Mouse (Mus musculus): Measurements from ENCODE around the gene Otulin. TPM values are rescaled to one million over a fixed set of nuclear protein-coding genes. Genes with fewer than 3 reads are reported as not detected.

Gene Otulin
- polyA plus RNA-seq, 1 experiment from 2014 or later: 28.1 TPM

DNA sequence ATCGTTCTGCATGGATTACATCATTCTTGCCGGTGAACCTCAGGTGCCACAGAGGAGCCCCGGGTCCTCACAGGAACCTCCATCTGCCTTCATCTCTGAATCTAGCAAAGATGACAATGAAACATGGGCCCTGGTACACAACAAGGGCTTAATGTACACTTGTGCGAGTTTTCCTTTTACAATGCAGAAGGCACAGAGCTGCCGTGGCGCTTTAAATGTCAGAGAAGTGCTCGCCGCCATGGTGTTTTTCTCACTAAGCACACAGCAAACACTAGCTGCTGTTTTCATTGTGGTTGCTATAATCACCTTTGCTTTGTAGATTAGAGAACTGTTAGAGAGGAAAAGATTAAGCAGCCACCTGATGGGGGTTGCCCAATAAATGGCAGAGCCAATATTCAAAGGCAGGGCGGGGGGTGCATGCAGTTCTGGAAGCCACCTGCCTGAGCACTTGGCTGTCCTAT is 37.5 kb upstream of the Otulin start:
- no peak for DNase-seq (ENCODE audit: low spot score)
- no peaks in the 10 kb centered on the region for H3K27me3 ChIP-seq (ENCODE audit: insufficient read depth, poor library complexity, severe bottlenecking)
- no peaks in the 10 kb centered on the region for H3K9me3 ChIP-seq
- peaks cover 17% of the 10 kb centered on the region for H3K4me1 ChIP-seq (replicated peaks)
- 87% methylated on average over 9 of the region's 9 CpGs for WGBS
- no peak overlapping the region for H3K27ac ChIP-seq
- H3K4me3 ChIP-seq: no peak overlapping the region
- no peaks in the 10 kb centered on the region for H3K36me3 ChIP-seq

GRCm38 (mm10) chr15:27666911-27667539 is 36.5 kb upstream of the Otulin start:
- Histone ChIP-seq H3K27me3 (ENCODE audit: insufficient read depth, poor library complexity, severe bottlenecking) (no peaks in the 10 kb centered on the region), H3K4me3 (no peak overlapping the region), H3K36me3 (no peaks in the 10 kb centered on the region), H3K9me3 (no peaks in the 10 kb centered on the region), H3K27ac (no peak overlapping the region), H3K4me1 (replicated peaks) (peaks cover 9% of the 10 kb centered on the region)
- DNase-seq (ENCODE audit: low spot score): no peak
- WGBS: 76% methylated on average over 9 of the region's 9 CpGs

- no peak overlapping the region for H3K4me3 ChIP-seq
- H3K9me3 ChIP-seq: no peaks in the 10 kb centered on the region
- H3K36me3 ChIP-seq: no peaks in the 10 kb centered on the region
- H3K27ac ChIP-seq: no peak overlapping the region
- 68% methylated on average over 21 of the region's 21 CpGs for WGBS
- H3K27me3 ChIP-seq (ENCODE audit: insufficient read depth, poor library complexity, severe bottlenecking): no peaks in the 10 kb centered on the region
- peaks cover 5% of the 10 kb centered on the region; the same call in 1 of the 2 replicates for H3K4me1 ChIP-seq (replicated peaks)
- no peak for DNase-seq (ENCODE audit: low spot score)
Observed at GRCm38 (mm10) chr15:27665392-27665911, 35.0 kb upstream of the Otulin start.

- peaks cover 8% of the 10 kb centered on the region; the same call in 1 of the 2 replicates for H3K4me1 ChIP-seq (replicated peaks)
- no peaks in the 10 kb centered on the region for H3K36me3 ChIP-seq
- H3K9me3 ChIP-seq: no peaks in the 10 kb centered on the region
- H3K4me3 ChIP-seq: no peak overlapping the region
- WGBS: 92% methylated on average over 9 of the region's 9 CpGs
- no peak overlapping the region for H3K27ac ChIP-seq
- no peak for DNase-seq (ENCODE audit: low spot score)
- no peaks in the 10 kb centered on the region for H3K27me3 ChIP-seq (ENCODE audit: insufficient read depth, poor library complexity, severe bottlenecking)
Observed at GRCm38 (mm10) chr15:27664126-27664525, 33.6 kb upstream of the Otulin start.

DNA sequence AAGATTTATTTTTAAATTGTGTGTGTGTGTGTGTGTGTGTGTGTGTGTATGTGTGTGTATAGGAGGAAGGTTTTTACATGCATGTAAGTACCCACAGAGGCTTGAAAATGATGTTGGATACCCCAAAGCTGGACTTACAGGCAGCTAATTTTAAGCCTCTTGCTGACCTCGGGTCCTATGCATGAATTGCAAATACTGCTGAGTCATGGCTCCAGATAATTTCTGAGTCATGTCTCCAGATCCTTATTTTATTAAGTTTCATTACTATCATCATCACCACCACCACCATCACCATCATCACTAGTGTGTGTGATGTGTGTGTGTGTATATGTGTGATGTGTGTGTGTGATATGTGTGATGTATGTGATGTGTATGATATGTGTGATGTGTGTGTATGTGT is 32.2 kb upstream of the Otulin start:
- 74% methylated on average over 1 of the region's 1 CpGs for WGBS
- Histone ChIP-seq H3K27me3 (ENCODE audit: insufficient read depth, poor library complexity, severe bottlenecking) (no peaks in the 10 kb centered on the region), H3K27ac (no peak overlapping the region), H3K36me3 (no peaks in the 10 kb centered on the region), H3K4me1 (replicated peaks) (peaks cover 8% of the 10 kb centered on the region; the same call in 1 of the 2 replicates), H3K9me3 (no peaks in the 10 kb centered on the region), H3K4me3 (no peak overlapping the region)
- DNase-seq (ENCODE audit: low spot score): no peak

DNA sequence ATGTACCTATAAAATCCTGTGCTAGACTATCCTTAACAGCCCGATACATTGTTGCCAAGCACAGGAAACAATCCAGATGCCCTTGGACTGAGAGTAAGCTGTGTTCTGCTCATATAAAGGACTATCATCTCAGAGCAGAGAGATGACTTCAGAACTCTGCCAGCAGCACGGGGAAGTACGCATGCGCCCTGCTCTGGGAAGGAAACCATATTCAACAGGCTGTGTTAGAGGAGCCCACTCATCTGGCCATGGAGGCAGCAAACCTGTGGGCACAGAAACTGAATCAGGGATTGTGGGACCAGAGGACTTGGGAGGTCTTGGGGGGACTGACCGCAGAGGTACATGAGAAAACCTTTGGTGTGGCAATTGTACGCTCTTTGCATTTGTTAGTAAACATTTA is 31.2 kb upstream of the Otulin start:
- DNase-seq (ENCODE audit: low spot score): no peak
- H3K27me3 ChIP-seq (ENCODE audit: insufficient read depth, poor library complexity, severe bottlenecking): no peaks in the 10 kb centered on the region
- WGBS: 91% methylated on average over 6 of the region's 6 CpGs
- H3K27ac ChIP-seq: no peak overlapping the region
- no peaks in the 10 kb centered on the region for H3K9me3 ChIP-seq
- H3K36me3 ChIP-seq: no peaks in the 10 kb centered on the region
- peaks cover 8% of the 10 kb centered on the region; the same call in 1 of the 2 replicates for H3K4me1 ChIP-seq (replicated peaks)
- H3K4me3 ChIP-seq: no peak overlapping the region

DNA sequence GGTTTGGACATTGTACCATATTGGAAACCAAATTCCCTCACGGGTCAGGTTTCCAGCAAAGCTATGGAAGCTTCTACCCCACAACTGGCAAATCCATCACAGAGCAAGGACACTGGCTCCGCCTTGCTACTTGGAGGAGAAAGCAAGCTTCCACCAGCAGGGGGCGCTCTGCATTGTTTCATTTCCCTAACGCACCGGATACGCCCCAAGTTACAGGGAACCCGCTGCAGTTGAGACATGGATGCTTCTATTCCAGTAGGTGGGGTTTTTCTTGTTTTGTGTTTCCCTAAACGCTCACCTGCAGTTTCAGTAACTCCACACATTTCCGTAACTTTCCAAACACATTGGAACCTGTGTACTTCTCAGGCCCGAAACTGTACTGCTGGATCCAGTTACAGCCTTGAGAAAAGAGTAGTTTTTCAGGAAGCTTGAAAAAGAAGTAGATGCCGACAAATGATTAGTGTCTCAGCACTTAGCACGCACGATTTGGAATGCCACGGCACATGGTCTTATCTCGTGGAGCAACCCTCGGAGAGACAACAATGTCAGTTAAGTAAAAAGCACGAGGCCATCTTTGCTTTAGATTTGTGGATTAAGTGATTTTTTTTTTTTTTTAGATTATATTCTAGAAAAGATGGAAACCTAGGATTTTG is 29.2 kb upstream of the Otulin start:
- DNase-seq (ENCODE audit: low spot score): peak; percentile 86
- Histone ChIP-seq H3K27ac (no peak overlapping the region), H3K9me3 (no peaks in the 10 kb centered on the region), H3K36me3 (no peaks in the 10 kb centered on the region), H3K4me1 (replicated peaks) (0 out of 2 replicates have a peak, but pooled peaks cover 3% of the 10 kb centered on the region), H3K27me3 (ENCODE audit: insufficient read depth, poor library complexity, severe bottlenecking) (no peaks in the 10 kb centered on the region), H3K4me3 (no peak overlapping the region)
- WGBS: 43% methylated on average over 17 of the region's 17 CpGs

GRCm38 (mm10) chr15:27659143-27659542 is 28.6 kb upstream of the Otulin start:
- Histone ChIP-seq H3K4me1 (replicated peaks) (0 out of 2 replicates have a peak, but pooled peaks cover 3% of the 10 kb centered on the region), H3K36me3 (no peaks in the 10 kb centered on the region), H3K27me3 (ENCODE audit: insufficient read depth, poor library complexity, severe bottlenecking) (no peaks in the 10 kb centered on the region), H3K9me3 (no peaks in the 10 kb centered on the region), H3K27ac (no peak overlapping the region), H3K4me3 (no peak overlapping the region)
- DNase-seq (ENCODE audit: low spot score): no peak
- WGBS: 85% methylated on average over 5 of the region's 5 CpGs

DNA sequence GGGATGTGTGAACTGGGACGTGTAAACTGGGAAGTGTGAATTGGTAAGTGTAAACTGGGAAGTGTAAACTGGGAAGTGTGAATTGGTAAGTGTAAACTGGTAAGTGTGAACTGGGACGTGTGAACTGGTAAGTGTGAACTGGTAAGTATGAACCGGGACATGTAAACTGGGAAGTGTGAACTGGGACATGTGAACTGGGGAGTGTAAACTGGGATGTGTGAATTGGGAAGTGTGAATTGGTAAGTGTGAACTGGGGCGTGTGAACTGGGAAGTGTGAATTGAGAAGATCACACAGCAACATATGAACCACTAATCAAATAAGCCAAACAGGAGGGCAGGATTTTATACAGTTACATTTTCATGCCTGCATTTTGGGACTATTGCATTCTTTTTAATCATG is 27.9 kb upstream of the Otulin start:
- no peak overlapping the region for H3K4me3 ChIP-seq
- WGBS: 89% methylated on average over 4 of the region's 4 CpGs
- 0 out of 2 replicates have a peak, but pooled peaks cover 3% of the 10 kb centered on the region for H3K4me1 ChIP-seq (replicated peaks)
- H3K9me3 ChIP-seq: no peaks in the 10 kb centered on the region
- H3K27me3 ChIP-seq (ENCODE audit: insufficient read depth, poor library complexity, severe bottlenecking): no peaks in the 10 kb centered on the region
- H3K27ac ChIP-seq: no peak overlapping the region
- no peaks in the 10 kb centered on the region for H3K36me3 ChIP-seq
- DNase-seq (ENCODE audit: low spot score): no peak

GRCm38 (mm10) chr15:27657866-27658265 is 27.4 kb upstream of the Otulin start:
- H3K4me1 ChIP-seq (replicated peaks): 0 out of 2 replicates have a peak, but pooled peaks cover 3% of the 10 kb centered on the region
- H3K27me3 ChIP-seq (ENCODE audit: insufficient read depth, poor library complexity, severe bottlenecking): no peaks in the 10 kb centered on the region
- no peak overlapping the region for H3K27ac ChIP-seq
- H3K36me3 ChIP-seq: no peaks in the 10 kb centered on the region
- H3K4me3 ChIP-seq: no peak overlapping the region
- DNase-seq (ENCODE audit: low spot score): no peak
- no peaks in the 10 kb centered on the region for H3K9me3 ChIP-seq
- 97% methylated on average over 10 of the region's 10 CpGs for WGBS

DNA sequence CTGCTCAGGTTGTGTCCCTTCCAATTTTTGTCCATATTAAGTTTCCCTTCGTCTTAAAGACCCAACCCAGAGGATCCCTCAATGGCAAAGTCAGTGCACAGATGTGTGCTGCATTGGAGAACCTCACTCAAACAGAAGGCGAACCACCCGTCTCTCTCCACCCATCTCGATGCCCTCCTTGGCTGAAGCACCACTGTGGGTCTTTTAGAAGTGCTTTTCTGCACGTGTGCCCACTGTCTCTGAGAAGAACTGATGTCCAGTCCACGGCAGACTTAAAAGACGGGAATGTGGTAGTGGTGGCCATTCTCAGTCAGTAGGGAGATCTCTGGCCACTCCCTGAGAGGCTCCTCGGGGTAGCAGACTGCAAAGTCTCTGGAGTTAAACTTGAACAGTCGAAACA is 26.1 kb upstream of the Otulin start:
- no peaks in the 10 kb centered on the region for H3K36me3 ChIP-seq
- no peak for DNase-seq (ENCODE audit: low spot score)
- no peaks in the 10 kb centered on the region for H3K9me3 ChIP-seq
- H3K4me3 ChIP-seq: no peak overlapping the region
- WGBS: 85% methylated on average over 9 of the region's 9 CpGs
- no peak overlapping the region for H3K27ac ChIP-seq
- H3K4me1 ChIP-seq (replicated peaks): 0 out of 2 replicates have a peak, but pooled peaks cover 3% of the 10 kb centered on the region
- no peaks in the 10 kb centered on the region for H3K27me3 ChIP-seq (ENCODE audit: insufficient read depth, poor library complexity, severe bottlenecking)

- 24% methylated on average over 5 of the region's 5 CpGs for WGBS
- Histone ChIP-seq H3K4me1 (replicated peaks) (0 out of 2 replicates have a peak, but pooled peaks cover 3% of the 10 kb centered on the region), H3K27me3 (ENCODE audit: insufficient read depth, poor library complexity, severe bottlenecking) (no peaks in the 10 kb centered on the region), H3K36me3 (no peaks in the 10 kb centered on the region), H3K4me3 (no peak overlapping the region), H3K9me3 (no peaks in the 10 kb centered on the region), H3K27ac (no peak overlapping the region)
- peak; percentile 50 for DNase-seq (ENCODE audit: low spot score)
Observed at GRCm38 (mm10) chr15:27655015-27655414, 24.5 kb upstream of the Otulin start.

GRCm38 (mm10) chr15:27647686-27648085 is 17.2 kb upstream of the Otulin start:
- H3K27ac ChIP-seq: no peak overlapping the region
- no peaks in the 10 kb centered on the region for H3K27me3 ChIP-seq (ENCODE audit: insufficient read depth, poor library complexity, severe bottlenecking)
- DNase-seq (ENCODE audit: low spot score): no peak
- no peaks in the 10 kb centered on the region for H3K4me1 ChIP-seq (replicated peaks)
- no peak overlapping the region for H3K4me3 ChIP-seq
- 54% methylated on average over 3 of the region's 3 CpGs for WGBS
- no peaks in the 10 kb centered on the region for H3K9me3 ChIP-seq
- H3K36me3 ChIP-seq: no peaks in the 10 kb centered on the region

Data from hindbrain, embryonic 10.5 days (tissue).